Mouse (Mus musculus) WW6 (cell line): Measurements from ENCODE around the gene Traf3ip3.

Source experiments
- DNase-seq: peaks from one replicate; pipeline ENCODE4 v3.0.0-alpha.2; 2013; ENCODE audit warnings: low read depth, low spot score

The Traf3ip3 gene

DNA sequence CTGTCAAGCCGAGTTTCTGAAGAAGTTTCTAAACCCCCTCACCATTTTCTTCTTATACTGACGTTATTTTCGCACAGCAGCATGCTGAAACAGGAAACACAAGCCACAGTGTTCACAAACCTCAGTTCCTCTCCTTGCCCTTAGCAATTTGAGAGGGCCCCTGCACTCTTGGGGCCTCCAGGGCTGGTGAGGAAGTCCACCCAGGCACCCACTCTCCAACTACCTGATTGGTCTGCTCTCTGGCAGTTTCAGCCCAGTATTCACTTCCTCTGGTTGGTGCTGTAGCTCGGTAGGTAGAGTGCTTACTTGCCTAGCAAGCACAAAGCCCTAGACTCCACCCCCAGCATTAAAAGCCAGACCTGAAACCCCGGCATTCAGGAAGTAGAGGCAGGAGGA lies at the start of gene Traf3ip3:
TSS of gene Traf3ip3 (minus strand) at position 321 of the 396 bp plus-strand sequence.
- no peak for DNase-seq

GRCm38 (mm10) chr1:193250026-193250425 lies 48.5 kb upstream of the Traf3ip3 start:
- DNase-seq, result no peak

- DNase-seq, result no peak
These were observed 42.7 kb upstream of the Traf3ip3 start for GRCm38 (mm10) chr1:193244235-193244634.

- DNase-seq, result no peak
These were observed 42.2 kb upstream of the Traf3ip3 start for GRCm38 (mm10) chr1:193243571-193244193.

DNA sequence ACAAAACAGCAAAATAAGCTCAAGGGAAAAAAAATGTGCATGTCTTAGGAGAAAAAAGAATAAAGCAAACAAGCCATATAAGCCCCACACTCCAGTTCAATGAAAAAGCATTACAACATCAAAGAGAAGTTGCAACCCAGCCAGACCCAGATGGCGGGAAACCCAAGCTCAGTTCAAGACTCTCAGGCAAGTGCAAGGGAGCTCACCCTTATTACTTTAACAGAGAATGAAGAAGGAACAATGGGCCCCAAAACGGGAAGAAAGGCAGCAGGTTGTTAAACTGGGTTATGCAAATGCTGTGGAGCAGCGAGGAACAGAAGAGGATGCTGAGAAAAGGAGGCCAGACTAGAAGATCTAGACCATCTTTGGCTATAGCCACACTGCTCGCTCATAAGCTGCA lies 41.4 kb upstream of the Traf3ip3 start:
- no peak for DNase-seq

DNA sequence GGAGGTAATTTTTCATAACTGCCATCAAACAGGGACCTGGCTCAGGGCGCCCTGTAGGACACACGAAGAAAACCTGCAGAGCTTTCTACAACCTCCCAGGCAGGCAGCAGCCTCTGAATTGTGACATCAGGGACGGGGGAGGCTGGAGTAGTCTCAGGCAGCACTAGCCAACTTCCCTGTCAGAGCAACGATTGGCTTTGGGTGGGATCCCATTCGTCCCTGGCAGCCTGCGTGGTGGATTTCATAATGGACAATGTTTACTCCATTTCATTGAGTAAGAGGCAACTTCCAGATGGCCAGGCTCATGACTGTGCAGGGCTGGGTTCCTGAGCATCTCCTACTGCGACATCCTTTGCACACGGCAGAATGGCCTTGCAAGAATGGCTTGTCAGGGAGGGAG lies 40.7 kb upstream of the Traf3ip3 start:
- DNase-seq, result no peak

- DNase-seq, result no peak
These were observed 39.9 kb upstream of the Traf3ip3 start for GRCm38 (mm10) chr1:193241436-193241835.

DNA sequence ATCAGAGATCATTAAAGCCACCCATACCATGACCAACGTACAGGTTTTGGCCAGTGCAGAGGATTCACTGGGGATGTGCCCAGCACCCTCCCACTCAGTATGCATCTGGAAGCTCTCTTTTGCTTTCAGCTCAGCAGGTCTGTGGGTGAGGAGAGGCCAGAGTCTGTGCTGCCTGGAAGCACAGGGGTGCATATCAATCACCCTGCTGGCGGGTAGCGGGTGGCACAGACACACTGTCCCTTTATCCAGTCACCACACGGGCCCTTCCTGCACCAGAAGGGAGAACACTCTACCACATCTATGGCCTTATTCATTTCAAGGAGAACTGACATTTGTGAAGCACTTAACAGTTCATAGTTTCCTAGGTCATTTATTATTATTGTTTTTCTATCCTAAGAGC lies 36.9 kb upstream of the Traf3ip3 start:
- no peak for DNase-seq

DNA sequence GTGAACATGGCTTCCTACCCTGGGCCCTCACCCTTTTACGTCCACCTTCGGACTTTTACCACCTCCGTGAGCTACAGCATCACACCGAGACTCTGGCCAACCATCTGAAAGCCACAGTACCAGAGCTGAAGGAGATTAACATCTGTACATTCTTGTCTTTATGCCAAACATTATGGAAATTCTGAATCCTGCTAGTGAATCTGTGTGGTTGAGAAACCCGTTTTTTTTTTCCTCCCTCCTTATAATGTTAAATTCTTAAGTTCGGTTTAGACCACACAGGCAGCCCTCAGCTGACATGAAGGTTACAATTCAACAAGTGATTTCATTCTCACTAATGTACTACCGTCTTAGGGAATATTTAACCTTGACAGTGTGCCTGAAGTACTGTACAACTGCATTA lies 33.4 kb upstream of the Traf3ip3 start:
- no peak for DNase-seq

GRCm38 (mm10) chr1:193234130-193234645 lies 32.7 kb upstream of the Traf3ip3 start:
- no peak for DNase-seq

DNA sequence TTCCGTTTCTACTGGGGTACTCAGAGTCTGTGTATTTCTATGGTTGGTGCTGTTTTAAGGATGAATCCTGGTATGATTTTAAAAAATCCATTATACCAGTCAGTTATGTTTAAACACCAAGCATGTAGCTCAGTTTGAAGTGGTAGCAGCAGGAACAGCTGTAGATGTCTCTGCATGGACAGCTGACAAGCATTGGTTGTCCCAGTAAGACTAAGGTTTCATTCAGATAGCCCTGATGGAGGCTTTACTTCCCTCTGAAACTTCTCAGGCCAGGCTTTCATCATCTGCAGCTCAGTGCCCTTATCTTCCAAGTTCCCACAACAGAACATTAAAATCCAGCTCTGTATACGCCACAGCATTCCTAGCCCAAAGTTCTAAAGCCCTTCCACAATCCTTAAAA lies 31.2 kb upstream of the Traf3ip3 start:
- DNase-seq, result no peak

GRCm38 (mm10) chr1:193230935-193231334 lies 29.4 kb upstream of the Traf3ip3 start:
- DNase-seq, result no peak

DNA sequence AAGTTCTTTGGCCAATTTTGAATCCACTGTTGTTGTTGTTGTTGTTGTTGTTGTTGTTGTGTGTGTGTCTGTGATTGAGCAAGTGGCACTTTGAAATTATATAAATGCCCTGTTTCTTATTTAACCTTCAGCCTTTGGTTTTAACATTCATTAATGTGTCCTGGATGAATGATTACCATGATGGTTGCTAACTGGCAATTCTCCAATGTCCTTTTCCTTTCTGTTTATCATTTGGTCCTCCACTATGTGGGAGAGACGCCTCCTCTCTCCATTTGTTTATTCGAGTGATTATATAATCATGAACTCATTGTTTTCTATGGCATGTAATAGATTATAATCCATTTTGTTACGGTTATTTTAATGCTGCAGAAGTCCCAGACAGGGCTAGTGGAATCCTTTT lies 29.0 kb upstream of the Traf3ip3 start:
- DNase-seq, result no peak

DNA sequence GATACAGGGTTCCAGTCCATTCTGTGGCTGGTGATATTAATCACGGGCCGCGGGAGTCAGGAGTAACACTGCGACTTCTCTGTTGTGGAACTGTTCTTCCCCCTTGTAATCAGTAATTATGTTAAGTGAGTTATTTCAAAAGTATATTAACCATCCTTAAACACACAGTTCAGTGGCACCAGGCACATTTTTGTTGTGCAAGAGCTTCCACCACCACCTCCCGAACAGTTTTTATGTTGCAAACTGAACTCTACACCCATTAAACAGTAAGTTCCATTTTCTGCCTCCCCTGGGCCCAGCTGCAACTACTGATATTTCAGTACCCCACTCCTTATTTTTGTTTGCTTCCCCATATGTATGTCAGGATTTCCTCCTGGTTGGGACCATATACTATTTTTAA lies 28.1 kb upstream of the Traf3ip3 start:
- DNase-seq, result no peak

DNA sequence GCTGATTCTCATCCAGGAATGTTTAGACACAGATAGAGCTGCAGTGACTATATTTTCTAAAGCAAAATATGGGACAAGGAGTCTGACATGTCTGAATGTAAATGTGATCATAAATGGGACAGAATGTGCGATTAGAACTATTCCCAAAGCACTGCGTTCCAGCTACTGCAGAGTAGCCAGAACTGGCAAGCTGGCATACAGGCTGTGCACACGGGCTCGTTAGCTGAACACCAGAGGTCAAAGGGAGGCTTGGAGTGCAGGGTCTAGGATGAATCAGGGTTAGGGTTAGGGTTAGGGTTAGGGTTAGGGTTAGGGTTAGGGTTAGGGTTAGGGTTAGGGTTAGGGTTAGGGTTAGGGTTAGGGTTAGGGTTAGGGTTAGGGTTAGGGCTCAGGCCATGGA lies 26.0 kb upstream of the Traf3ip3 start:
- no peak for DNase-seq

DNA sequence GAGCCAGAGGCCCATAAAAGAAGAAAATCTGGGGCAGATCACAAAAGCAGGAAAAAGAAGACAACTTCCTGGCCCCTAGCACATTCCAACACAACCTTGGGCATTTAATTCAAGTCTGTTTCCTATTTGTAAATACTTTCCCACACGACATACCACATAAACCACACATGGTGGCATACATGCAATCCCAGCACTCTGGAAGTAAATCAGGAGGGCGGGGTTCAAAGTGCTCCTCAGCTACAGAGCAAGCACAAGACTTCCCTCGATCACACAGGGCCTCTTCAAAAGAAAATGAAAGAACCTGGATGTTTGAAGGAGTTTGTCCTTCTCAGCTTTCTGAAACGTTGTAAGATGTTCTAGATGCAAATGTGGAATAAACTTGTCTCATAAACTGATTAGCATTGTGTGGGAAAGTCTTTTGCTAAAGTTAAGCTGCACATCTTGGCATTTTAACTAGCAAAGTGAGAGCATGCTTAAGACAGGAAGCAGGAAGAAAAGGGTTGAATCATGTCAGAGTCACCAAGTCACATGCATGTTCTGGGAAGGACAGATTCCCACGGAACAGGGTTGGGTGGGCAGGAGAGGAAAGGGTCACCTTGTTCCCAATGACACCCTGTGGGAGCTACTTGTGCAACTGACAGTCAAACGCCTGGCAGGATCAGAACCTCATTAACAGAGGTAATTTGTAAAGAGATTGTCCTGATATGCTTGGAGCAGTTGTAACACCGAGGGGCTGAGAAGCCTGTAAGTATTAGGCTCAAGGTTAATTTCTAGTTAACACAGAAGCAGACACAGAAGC lies 25.4 kb upstream of the Traf3ip3 start:
- DNase-seq, result no peak

- no peak for DNase-seq
These were observed 24.6 kb upstream of the Traf3ip3 start for GRCm38 (mm10) chr1:193226114-193226513.

GRCm38 (mm10) chr1:193225531-193225930 lies 24.0 kb upstream of the Traf3ip3 start:
- no peak for DNase-seq

DNA sequence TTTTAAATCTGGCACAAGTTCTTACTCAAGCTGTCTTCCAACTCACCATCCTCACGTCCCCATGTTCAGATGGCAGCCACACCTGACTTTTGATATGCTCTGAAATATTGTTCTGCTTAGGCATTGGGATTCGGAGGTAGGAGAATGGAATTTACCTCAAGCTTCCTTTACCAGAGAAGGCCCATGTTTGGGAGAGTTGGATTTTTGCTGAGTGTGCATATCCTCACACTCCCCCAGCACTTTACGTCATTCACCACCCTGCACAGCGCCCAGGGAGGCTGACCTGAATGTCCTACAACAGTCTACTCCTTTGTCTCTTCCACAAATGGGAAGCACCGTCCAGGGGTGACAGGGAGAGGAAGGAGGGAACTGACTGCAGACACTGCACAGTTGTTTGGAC lies 18.9 kb upstream of the Traf3ip3 start:
- DNase-seq, result no peak

GRCm38 (mm10) chr1:193216000-193216399 lies 14.5 kb upstream of the Traf3ip3 start:
- DNase-seq, result no peak

GRCm38 (mm10) chr1:193214053-193214452 lies 12.6 kb upstream of the Traf3ip3 start:
- no peak for DNase-seq

DNA sequence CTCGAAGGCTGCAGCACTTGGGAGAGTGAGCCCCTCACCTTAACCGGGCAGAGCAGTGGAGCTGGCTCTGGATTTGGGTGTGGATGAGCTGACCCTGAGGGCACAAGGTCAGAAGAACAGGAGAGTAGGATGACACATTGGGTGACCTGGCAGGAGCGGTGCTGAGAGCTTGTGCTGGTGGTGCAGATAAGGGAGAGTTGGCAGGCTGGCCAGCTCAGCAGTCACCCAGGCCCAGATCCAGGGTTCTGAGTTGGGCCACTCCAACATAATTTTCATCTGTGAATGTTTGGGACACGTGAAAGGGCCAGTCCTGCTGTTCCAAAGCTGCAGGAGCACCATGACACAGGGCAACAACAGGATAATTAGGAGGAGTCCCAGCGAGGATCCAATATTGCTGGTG lies 9.9 kb upstream of the Traf3ip3 start:
- no peak for DNase-seq

DNA sequence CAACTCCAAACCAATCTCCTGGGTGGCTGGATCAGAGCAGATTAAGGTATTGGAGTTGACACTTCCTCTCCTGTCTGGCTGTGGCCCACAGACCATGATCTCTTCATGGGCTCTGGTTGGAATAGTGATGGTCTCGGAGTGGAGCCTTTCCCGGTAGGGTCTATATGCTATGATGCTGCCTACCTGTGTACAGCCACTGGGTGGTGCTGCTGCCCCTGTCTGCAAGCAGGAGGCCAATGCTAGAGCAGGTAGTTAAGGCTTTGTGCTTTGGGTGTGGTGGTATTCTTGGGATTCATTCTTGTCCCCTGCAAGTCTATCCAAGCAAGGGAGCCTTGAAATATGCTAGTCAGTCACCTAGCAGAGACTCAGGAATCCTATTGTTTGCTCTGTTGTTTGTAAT lies 6.7 kb upstream of the Traf3ip3 start:
- no peak for DNase-seq
